Mouse (Mus musculus) left cerebral cortex, adult 11 months (tissue): ENCODE measurements around the gene Fer.
A peak's percentile ranks its signal among the peaks of the same experiment; 100 is the strongest.

Experiments
- DNase-seq: peaks from one replicate; pipeline ENCODE4 v3.0.0; 2022; ENCODE audit warnings: low spot score

Fer gene

DNA sequence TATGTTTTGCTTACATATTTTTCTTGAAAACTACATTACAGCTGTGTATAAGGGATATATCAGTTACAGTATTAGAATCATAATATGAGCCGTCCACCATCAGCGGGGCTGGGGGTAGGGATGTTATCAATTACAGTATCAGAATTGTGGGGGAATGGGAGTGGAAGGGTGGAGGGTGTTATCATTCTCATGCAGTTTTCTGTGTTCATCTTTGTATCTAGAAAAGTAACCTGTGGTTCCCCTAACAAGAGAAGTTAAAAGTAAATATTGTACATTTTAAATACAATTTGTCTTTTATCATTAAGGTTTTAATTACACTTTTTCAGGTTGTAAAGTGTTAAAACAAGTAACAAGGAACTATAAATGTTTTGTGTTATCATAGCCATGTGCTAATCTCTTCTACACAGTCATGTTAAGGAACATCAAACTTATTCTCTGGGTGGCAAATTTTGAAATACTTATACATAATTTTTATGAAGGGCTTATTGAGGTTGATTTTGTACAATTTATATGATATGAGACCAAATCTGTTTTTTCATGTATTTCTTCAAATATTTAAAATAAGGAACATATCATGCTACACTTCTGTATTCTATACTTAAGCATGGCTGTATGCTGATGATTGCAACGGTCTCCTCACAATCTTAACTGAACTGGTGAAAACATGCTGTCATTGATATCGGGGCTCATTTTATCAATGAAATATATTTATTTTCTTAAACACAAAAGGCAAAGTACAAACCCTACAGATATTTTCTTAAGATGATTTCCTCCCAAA lies 116.1 kb downstream of the Fer start:
- no peak for DNase-seq

DNA sequence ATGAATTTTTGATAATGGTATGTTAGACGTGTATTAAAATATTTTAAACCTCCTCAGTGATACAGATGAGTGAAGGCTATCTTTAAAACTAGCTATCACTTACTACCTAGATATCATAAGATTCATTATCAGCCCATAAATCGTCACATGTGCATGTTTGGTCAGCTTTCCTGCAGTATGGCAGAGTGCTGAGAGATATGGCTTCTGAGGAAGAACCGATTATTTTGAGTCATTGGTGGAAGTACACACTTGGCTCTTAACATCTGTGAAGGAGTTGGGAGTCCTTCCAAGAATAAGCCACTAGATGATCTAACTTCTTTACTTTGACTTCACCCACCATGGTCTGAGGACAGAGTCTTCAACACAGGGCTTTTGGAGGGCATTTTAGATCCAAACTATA lies 117.3 kb downstream of the Fer start:
- no peak for DNase-seq

DNA sequence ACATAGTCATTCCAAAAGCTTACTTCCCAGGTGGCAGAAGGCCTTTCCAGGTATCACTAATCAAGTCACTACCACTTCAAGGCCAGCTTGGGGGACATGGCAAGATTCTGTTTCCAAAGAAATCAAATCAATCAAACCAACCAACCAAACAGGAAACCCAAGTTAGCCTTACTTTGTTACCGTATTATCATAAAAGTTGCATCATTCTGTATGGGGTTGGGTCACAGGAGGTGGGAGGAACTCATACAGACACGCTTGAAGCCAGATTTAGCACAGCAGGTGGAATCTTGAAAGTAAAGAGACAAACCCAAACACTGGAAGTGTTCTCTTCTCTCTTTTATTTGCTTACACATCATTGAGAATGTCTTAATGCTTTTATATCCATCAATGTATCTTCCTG lies 125.8 kb downstream of the Fer start:
- no peak for DNase-seq

DNA sequence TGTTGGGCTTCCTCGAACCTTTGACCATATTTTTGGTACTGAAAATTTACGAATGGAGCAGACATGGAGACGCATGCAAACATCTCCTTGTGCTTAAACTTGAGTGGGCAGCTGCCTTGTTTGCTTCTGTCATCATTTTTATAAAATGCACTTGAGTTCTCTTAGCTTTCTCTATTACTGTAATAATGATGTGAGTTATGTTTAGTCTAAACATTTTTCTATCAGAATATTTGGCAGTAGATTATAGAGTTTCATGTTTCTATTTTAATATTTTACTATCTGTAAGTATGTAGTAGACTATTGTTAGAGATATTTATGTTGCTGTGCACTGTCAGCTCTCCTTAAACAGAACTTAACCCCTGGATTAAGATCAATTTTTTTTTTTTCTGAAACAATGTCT lies 128.3 kb downstream of the Fer start:
- no peak for DNase-seq

DNA sequence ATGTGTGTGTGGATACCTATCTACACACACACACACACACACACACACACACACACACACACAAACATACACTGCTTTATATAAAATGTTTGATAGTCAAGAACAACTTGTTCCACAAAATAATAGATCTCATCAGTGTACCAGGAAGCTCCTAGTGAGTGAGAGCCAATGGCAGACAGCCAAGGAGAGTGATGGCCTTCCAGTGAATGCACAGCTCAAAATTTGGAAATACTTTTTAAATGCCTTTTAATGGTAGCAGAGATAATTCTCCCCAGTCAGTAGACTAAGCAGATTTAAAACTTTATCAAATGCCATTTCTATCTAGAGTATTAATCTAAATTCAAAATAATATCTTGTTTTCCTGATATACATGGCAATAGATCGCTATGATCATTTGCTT lies 133.1 kb downstream of the Fer start:
- DNase-seq, result no peak

DNA sequence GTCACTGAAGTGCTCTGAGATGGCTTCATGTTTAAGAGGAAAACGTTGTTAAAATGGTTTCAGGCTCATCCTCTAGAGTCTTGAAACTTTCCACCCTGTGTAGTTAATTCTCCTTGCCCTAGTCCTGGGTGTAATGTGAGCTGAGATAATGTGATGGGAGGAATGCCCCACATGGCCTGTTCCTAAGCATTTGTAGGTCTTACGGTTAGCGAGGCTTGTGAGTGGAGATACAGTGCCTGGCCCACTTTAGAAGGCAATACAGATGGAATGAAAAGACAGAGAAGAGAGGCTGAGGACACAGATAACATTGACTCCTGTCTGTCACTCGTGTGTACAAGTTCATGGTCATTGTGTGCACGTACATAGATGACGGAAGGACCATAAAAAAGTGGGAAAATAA lies 134.8 kb downstream of the Fer start:
- DNase-seq, result no peak

DNA sequence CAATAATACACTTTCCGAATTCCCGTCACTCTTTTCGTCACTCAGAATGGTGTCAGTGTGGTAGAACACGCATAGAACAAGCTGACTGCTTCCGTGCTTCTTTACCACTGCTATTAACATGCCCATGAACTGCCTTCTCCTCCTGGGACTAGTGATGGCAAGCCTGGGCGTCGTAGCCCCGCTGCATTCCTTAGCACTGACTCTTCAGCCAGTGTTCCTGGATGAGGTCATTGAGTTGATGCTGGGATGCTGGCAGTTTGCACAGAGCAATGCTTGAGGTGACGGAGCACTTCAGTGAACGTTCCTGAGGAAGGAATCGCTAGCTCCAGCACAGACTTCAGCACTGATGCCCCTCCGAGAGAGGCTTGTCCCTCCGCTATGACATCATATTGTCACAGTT lies 140.6 kb downstream of the Fer start:
- DNase-seq, result no peak

DNA sequence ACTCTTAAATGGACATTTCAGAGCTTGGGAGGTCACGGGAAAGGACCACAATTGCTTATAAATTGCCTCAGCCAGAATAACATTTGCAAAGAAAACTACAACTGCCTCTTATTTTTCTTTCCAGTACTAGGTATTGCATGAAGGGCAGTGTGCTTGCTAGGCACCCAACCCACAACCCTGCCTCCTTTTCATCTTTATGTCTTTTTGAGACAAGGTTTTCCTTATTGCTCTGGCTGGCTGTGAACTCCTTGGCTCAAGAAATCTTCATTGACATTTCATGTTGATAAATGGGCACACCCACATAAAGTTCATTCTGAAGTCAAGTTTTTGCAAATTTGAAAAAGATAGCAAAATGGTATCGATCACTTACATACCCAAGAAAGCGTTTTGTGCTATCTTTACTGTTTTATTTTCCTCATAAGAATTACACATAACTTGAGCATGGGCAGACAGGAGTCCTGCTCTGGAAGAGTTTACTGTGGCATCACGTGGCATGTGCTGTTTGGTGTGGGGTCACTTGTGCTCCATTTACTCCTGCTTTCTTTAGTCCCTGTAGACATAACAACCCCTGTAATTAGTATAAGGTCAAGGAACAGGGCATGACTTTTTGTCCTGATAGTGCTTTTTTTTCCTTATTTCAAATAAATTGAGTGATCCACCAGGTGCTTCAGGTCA lies 142.8 kb downstream of the Fer start:
- no peak for DNase-seq

DNA sequence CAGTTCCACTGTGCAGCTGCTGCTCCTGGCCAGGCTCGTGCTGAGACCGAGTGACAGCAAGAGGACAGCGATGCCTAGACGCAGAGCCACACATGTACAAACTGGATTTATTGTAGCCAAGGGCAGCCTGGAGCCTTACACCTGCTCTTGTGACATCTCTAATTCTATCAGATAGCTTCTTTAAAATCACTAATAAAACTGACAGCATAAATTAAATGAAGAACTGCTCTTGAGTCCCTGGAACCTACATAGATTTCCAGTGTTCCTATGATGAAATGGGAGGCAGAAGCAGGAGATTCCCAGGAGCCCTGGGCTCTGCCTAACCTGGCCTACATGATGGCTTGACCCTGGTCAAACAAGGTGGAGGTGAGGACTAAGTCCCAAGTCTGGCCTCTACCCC lies 153.7 kb downstream of the Fer start:
- no peak for DNase-seq

DNA sequence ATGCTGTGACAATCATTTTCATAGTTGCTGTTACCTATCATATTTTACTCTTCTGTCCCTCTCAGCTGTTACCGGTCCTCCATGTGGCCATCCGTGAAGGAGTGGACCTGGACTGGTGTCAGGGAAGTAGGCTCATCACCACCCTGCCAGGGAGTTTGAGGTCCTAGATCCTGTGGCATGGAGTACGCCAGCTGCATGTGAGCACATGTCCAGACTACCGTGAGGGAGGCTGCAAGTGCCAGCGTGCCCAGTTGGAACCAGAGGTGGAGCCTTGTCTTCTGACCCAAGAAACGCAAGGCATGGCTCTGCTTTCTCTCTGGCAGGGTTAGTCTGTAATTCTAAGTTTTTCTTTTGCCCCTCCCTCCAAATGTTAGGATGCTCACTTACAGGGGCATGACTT lies 155.4 kb downstream of the Fer start:
- DNase-seq, result no peak

DNA sequence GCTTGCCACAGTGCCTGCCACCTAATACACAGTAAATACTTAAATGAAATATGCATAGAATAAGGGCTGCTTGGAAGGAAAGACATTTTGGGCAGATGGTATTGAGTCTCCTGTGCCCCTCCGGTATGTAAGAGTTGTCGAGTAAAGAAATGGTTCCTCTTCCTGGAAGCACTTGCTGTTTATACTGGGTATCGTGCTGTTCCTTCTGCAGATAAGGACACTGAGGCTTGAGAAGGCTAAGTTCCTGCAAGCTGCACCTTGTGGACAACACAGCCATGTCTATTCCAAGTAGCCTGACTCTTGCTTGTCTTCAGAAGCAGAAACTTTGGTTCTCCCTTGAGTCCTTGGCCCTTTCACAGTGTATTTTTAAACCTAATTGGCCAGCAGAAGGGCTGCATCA lies 156.0 kb downstream of the Fer start:
- DNase-seq, result no peak

DNA sequence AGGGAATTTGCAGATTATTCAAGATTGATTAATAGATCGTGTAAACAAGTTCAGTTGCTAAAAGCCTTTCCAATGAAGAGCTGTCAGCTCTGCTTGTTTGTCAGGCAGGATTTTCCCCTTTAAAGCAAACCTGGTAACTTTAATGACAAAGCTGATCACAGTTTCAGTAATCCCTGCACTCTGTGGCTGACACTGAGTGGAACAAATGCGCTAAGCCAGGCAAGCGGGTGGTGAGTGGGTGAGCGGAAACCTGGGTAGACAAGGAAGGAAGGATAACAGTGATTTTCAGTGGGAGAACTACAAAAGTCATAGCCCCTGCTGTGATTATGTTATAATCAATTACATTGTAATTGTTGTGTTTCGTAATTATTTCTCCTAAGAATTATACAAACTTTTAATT lies 156.8 kb downstream of the Fer start:
- no peak for DNase-seq

DNA sequence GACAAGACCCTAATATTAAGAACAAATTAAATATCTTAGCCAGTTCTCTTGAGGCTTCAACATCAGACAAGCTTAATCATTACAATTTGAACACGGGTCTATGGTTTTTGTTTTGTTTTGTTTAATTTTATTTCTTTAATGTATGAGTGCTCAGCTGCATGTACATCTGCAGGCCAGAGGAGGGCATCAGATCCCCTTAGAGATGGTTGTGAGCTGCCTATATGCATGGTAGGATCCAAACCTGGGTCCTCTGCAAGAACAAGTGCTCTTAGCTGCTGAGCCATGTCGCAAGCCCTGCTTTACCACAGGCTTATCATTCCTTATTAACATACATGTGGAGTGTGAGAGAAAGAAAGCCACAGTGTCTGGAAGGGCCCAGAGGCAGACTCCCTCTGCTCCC lies 163.6 kb downstream of the Fer start:
- DNase-seq, result no peak

DNA sequence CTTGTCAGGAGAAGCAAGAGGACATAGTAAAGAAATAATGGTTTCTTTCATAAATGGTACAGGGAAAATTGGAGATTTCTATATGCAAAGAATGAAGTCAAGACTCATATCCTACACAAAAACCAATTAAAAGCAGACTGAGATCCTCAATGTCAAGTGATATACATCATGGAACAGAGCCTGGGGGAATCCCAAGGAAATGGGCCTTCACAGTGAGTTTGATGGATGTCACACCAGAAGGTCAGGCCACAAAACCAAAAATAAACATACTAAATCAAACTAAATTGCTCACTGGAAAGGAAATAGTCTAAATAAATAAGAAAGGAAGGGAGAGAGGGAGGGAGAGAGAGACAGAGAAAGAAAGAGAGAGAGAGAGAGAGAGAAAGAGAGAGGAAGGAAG lies 178.9 kb downstream of the Fer start:
- no peak for DNase-seq

DNA sequence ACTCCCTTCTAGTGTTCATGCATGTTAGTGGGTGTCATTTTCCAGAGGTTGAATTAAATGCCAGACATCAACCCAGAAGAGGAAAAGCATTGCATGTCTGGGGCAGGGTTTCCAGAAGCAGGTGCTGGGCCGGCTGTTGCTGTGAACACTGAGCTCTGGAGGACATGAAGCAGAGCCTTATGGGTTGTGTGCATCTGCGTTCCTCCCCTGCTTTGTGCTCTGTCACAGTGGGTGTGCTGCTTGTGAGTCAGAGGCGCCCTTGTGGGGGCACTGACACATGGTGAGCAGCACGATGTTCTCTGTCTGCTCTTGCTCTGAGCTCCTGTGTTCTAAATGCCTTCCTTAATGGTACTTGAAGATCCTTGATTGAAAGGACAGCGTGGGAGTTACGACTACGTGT lies 182.5 kb downstream of the Fer start:
- peak; percentile 66 for DNase-seq

DNA sequence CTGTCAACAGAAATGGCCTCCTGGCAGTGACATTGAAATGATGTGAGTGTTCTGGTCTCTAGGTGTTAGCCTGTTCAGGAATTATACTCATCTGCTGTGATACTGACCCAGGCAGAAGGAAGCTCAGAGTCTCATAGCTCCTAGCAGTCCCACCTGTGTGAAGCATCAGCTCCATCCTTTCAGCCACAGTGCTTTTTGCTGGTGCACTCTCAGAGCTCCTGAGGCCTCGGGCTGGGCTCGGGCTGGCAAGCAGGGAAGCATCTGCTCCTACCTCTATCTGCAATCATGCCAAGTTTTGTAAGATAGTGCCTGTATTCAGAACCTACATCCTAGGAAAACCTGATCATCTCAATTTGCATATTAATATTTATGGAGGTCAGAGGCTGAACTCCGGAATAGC lies 183.7 kb downstream of the Fer start:
- no peak for DNase-seq

DNA sequence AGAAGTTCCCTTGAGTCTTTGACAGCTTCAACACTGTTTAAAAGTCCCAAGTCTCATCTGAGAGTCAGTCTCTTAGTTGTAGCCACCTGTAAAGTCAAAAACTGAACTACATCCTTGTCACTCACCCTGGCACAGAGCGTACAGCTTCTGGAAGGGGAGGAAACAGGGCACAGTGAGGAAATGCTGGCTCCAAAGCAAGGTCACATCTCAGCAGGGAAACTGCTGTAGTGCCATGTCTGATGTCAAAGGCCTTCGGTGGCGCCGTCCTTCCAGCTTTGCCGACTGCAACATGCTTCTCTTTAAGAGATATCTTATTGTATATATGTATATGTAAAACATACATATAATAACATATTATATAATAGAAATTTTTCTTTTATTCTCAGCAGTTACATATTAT lies 188.0 kb downstream of the Fer start:
- no peak for DNase-seq

DNA sequence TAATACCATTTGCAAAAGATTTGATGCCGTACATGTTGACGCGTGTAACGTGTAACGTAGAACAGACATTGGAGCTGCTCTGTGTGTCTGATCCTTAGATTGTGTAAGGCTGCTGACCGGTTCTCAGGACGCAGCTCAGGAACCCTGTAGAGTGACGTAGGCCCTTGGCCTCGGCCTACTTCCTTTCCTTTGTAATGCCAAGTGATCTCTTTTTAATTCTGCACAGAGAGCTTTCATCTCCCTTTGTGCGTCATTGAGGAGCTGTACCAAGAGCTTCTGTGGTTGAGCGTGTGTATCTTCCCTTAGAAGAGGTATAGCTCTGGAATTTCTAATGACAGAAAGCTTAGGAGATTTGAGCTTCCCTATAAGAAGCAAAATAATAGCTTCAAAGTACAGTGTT lies 190.8 kb downstream of the Fer start:
- no peak for DNase-seq

DNA sequence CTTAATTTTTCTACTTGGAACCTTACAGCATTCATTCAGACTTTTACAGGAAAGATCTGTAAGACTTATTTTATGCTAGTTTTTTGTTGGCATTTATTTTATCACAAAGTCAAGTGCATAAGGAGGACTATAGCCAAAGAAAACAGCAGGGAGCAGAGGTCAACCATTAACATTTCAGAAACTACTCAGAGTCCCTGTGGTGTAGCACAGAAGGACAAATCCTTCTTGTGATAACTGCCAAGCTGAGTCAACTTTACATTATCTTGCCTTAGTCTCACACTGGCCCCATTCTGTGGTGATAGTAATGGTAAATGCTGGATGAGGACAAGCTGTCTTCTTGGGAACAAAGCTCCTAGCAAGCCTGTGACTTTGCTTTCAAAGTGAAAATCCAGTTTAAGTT lies 197.7 kb downstream of the Fer start:
- DNase-seq, result no peak

DNA sequence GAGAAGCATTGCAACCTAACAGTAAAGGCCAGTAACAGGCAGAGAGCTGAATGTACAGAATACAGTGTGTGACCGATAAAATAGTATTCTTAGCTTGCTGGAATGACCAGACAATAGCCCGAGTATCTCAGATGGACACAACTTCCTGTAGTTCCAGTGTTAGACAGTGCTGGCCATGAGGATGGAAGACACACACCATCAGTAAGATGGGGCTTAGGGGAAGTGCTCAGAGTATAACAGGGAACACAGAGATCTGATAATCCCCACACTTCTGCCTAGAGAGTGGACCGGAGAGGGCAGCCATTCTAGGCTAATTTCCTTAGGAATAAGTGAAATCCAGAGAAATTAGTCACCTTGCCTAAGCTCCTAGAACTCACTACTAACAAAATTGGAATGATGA lies 202.4 kb downstream of the Fer start:
- DNase-seq, result no peak

DNA sequence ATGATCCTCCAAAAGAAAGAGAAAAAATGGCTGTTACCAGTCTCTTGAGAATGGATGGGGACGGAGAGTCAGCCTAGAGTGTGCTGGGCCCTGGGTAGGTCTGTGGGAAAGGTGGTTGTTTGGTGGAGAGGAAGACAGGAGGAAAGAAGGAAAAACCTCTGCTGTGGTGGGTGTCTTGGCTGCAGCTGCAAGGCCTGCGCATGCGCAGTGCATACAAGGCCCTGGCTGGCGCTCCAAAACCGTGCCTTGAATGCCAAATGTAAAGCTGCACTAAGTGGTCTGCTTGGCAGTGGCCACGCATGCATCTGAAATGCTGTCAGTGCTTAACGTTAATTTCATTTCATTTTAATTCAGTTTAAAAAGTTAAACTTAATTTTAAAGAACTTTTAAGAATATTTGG lies 214.5 kb downstream of the Fer start:
- no peak for DNase-seq

DNA sequence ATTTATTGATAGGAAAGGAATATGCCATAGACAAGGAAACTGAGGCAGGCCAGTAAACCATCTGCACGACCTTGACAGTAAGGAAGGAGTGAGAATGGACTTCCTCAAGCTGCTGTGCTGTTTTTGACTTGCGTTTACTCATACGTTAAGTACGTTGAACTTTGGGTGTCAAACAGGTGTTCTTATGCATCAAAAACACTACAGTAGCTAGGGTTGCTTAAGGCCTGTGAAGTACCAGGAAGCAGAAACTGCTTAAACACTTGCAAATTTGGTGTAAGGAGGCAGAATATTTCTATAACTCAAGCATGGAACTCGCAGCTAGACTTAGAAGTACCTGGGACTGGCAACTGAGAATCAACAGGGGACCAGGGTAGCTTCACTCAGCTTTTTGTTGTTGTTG lies 221.9 kb downstream of the Fer start:
- no peak for DNase-seq

DNA sequence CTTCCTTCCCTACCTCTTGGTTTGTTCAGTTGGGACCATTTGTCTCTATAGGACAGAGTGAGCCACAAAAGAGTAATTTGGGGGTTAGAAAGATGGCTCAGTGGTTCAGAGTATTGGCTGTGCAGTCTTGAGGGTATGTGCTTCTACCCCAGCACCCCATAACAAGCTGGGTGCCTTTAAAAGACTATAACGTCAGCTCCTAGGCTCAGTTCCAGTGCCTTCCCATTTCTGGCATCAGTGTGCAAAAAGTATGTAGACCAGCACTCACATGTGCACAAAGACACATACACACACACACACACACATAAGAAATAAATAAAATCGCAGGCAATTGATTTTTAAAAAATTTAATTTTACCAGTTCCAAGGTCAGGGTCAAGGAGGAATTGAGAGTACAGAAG lies 222.6 kb downstream of the Fer start:
- DNase-seq, result no peak
